Mouse (Mus musculus) cortical plate, adult 2 months (tissue): ENCODE measurements around the gene AI854703.

Source experiments
- CTCF ChIP-seq: fragments of 200-500 bp; IDR thresholded peaks from 2 replicates; pipeline ENCODE4 v1.5.1; 2011; ENCODE audit warnings: mild to moderate bottlenecking, control low read depth, low read length; ENCODE audit not compliant: insufficient read depth; ENCODE audit errors: extremely low read depth
- POLR2A ChIP-seq: fragments of 200-500 bp; IDR thresholded peaks from 2 replicates; pipeline ENCODE4 v1.6.1; 2011; ENCODE audit warnings: mild to moderate bottlenecking, low read length, control low read depth; ENCODE audit not compliant: insufficient read depth; ENCODE audit errors: extremely low read depth

DNA sequence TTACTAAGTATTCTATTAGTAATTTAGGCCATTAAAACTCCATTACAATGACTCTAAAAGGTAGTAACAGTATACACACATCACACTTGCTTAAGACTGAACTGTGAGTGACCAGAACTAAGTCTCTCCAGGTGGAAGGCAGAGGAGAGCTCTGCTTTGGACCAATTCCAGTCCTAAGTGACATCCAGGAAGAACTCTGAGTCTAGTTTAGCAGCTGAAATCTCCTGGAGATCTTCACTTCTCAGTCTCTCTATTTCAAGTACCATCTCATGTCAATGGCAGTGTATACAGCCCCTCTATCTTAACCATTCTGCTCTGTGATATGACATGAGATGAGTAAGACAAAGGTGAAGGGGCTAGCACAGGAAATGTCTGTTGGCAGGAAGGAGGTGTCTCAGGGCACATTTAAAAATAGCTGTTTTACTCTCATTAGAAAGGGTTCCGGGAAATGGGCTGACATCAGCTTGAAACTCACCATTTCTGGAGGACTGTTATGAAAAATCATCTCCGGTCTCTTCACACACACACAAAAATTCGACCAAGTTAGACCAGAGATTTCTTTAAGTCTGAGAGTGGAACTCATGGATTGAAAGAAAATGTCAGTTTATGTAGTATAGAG lies 55.0 kb downstream of the AI854703 start:
- no peak for TF ChIP-seq CTCF
- no peak for TF ChIP-seq POLR2A
